Mouse (Mus musculus) urinary bladder, adult 18-20 months (tissue): ENCODE results near the gene Cs.

Source experiments
- DNase-seq, 2 experiments: peaks; one replicate each; pipeline ENCODE4 v3.0.0; 2022; ENCODE audit warnings: low spot score in 2 of 2, mixed read lengths in 2 of 2

Gene Cs

GRCm38 (mm10) chr10:128372989-128373748 lies 35.6 kb downstream of the Cs start:
- no peak for DNase-seq

DNA sequence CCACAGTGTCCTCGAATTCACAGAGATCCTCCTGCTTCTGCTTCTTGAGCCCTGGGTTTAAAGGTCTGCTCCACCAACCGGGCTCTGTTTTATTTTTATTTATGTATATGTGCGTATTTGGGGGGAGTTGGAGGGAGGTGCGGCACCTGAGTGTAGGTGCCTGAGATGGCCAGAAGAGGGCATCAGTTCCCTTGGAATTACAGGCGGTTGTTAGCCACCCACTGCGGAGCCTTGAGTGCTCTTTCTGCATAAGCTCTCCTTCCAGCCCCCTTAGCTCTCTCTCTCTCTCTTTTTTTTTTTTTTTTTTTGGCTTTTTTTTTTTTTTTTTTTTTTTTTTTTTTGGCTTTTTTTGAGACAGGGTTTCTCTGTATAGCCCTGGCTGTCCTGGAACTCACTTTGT lies 36.9 kb downstream of the Cs start:
- DNase-seq, result no peak

- DNase-seq, result no peak
These were observed 38.5 kb downstream of the Cs start for GRCm38 (mm10) chr10:128376099-128376454.

GRCm38 (mm10) chr10:128376455-128377211 lies 39.1 kb downstream of the Cs start, which contains the start of gene Ankrd52:
Gene Ankrd52 (plus strand): TSS chr10:128377115.
- peak; percentile 74 to 83 for DNase-seq

DNA sequence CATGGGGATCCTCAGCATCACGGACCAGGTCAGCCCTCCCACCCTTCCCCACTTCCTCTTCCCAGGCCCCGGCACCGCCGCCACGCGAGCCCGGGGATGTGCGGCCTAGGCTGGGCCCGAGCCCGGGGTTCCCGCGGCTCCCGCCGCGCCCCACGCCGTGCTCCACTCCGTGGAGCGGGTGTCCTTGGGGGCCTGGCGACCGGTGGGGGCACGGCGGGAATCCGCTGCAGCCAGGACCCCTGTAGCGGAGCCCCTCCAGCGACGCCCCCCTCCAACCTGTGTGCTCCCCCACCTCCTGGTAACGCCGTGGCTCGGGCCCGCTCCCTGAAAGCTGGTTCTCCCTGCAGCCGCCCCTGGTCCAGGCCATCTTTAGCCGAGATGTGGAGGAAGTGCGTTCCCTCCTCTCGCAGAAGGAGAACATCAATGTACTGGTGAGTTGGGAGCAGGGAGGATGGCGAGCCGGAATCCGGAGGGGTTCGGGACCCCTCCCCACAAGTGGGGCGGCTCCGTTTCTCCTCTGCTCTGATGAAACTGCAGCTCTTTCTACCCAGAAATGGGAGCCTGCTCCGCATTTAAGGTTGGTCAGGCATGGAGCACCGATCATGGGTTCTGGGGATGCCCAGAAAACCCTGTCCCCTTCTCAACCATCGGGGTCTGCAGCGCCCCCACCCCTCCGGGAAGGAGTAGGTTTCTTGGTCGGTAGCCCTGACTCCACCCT lies 39.8 kb downstream of the Cs start:
- no peak for DNase-seq

GRCm38 (mm10) chr10:128377940-128378448 lies 40.5 kb downstream of the Cs start:
- no peak for DNase-seq

DNA sequence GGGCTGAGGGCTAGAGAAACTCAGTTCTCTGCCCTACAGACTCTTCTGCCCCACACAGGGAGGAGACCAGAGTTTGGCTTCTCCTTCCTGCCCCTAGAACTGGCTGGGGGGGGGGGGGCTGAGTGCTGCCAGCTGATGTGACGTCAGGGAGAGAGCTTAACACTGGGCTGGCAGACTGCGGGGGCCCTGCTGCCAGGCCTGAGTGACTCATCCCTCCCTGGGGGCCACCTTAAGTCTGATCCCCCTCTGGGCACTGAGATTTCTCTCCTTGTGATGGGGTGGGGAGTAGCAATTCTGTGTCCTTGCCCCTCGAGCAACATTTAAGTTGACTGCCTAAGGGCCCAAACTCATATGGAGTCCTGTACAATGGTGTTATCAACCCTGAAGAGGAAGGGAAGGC lies 40.9 kb downstream of the Cs start:
- DNase-seq, result no peak

DNA sequence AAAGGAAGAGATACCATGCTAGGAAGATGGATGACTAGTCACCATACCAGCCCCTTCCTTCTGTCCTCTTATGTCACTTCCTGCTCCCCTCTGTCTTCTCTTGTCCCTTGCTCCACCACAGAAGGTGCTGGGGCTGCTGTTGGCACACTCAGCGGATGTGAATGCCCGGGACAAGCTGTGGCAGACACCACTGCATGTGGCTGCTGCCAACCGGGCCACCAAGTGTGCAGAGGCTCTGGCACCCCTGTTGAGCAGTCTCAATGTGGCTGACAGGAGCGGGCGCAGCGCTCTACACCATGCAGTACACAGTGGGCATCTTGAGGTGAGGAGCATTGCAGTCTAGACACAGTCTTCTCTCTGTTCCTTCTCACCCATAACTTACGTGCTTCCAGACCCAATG lies 41.7 kb downstream of the Cs start:
- DNase-seq, result no peak

- DNase-seq, result no peak
These were observed 43.0 kb downstream of the Cs start for GRCm38 (mm10) chr10:128380565-128380964.

DNA sequence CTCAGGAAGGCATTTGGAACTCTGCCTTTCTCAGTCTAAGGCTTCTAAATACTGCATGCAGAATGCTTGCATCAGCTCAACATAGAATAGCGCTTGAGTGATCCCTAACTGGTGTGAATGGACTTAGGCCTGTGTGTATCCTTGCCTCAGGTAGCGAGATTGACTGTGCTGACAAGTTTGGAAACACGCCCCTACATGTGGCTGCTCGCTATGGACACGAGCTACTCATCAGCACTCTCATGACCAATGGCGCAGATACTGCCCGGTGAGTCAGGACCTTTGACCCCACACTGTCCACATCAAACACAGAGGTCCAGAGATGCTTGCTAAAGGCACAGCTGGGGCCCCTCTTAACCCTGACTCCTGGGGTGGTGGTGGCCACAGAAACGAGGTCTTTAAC lies 44.9 kb downstream of the Cs start:
- no peak for DNase-seq

- DNase-seq, result no peak
These were observed 48.4 kb downstream of the Cs start for GRCm38 (mm10) chr10:128385902-128386301.

DNA sequence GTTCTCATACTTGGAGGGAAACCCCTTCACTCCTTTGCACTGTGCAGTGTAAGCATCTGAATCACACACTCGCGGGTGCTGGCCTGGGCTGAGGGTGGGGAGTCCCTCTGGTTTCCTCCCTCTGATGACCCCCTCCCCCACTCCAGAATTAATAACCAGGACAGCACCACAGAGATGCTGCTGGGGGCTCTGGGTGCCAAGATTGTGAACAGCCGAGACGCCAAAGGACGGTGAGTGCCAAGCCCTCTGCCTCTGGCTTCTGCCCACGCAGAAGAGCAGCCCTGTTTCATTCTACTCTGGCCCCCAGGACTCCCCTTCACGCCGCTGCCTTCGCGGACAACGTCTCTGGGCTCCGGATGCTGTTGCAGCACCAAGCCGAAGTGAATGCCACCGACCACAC lies 51.4 kb downstream of the Cs start:
- no peak for DNase-seq

- DNase-seq, result no peak
These were observed 52.0 kb downstream of the Cs start for GRCm38 (mm10) chr10:128389570-128389969.

GRCm38 (mm10) chr10:128390366-128390765 lies 52.8 kb downstream of the Cs start:
- no peak for DNase-seq

- DNase-seq, result no peak
These were observed 54.3 kb downstream of the Cs start for GRCm38 (mm10) chr10:128391850-128392249.

DNA sequence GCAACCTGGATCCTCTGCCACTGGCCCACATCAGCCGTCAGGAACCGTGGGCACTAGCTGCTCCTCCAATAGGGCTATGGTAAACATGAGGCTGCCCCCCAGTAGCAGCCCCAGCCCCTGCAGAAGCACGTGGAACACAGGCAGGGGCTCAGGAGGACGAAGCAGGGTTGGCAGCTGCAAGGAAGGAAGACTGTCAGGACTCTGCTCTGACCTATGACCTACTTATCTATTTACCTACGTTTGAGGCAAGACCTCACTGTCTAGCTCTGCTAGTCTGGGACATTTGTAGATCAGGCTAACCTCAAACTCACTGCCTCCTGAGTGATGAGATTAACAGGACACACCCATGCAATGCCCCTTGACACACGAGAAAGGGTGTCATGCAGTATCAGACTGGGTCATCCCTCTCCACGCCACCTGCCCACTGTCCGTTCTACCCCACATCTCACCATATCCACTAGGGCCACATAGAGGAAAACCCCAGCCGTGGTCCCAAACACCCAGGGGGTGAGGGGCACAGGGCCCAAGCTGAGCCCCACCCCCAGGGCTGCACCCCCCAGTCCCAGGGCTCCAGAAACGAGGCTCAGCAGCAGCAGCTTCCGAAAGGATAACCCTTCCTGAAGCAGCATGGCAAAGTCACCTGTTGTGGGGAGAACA lies 58.6 kb downstream of the Cs start:
- DNase-seq, result no peak

GRCm38 (mm10) chr10:128396716-128397264 lies 59.3 kb downstream of the Cs start:
- no peak for DNase-seq

DNA sequence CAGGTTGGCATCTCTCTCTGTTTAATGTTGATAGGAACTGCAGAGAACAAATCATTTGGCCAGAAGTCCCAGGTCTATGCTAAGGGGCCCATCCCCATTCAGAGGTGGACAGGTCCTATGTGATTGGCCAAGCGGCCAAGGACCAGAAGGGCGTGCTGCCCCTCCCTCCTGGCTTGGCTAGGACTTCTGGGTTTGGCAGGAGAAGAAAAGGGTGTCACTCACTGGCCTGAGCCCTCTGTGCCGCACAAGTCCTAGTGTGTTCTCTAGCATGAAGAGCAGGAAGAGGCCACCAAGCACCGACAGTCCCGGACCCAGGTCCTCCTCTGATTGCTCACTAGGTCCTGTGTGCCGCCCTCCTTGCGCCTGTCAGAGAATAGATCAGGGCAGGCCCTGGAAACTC lies 59.9 kb downstream of the Cs start:
- DNase-seq, result no peak

- DNase-seq, result no peak
These were observed 62.8 kb downstream of the Cs start for GRCm38 (mm10) chr10:128400338-128400737.

DNA sequence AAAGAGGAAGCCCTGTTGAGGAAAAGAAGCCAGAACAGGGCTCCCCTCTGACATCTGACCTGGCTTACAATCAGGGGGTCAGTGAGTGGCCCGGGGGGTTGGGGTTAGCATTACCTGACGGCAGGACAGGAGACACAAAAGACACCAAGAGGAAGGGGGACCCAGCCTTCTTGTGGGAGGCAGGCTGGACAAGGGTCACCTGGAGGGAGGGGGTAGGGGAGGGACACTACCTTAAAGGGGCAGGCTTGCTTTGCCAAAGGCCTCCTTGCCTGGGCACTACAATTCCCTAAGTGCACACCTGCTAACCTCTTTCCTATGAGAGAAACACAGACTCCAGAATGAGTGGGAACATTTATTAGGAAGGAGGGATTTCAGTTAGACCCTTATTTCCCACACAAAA lies 63.5 kb downstream of the Cs start, which contains the start of gene Slc39a5:
TSS of gene Slc39a5 (minus strand) at position 174 of the 400 bp plus-strand sequence.
- no peak for DNase-seq

DNA sequence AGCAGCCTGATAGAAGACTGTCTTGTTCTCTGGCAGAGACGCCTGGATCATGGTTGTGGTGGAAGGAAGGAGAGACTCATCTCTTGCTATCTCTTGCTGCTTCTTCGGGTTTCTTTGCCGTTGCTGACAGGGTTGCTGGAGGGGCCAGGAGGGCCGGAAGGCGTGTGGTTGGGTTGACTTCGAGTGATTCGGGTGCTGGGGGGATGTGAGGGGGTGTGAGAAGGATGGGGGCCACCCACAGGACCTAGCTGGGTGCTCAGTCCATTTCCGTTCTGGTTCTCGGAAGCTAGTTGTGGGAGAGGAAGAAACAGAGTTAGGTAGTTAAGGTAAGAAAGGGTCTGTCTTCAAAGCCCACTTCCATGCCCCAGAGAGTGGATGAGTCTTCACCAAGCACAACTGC lies 64.1 kb downstream of the Cs start:
- no peak for DNase-seq
